Mouse (Mus musculus): ENCODE data around the gene Kdm2a. TPM values are rescaled to one million over a fixed set of nuclear protein-coding genes. Genes with fewer than 3 reads are reported as not detected.
A peak's percentile ranks its signal among the peaks of the same experiment; 100 is the strongest.

Gene Kdm2a
- polyA plus RNA-seq, 1 experiment = 9.4 TPM

DNA sequence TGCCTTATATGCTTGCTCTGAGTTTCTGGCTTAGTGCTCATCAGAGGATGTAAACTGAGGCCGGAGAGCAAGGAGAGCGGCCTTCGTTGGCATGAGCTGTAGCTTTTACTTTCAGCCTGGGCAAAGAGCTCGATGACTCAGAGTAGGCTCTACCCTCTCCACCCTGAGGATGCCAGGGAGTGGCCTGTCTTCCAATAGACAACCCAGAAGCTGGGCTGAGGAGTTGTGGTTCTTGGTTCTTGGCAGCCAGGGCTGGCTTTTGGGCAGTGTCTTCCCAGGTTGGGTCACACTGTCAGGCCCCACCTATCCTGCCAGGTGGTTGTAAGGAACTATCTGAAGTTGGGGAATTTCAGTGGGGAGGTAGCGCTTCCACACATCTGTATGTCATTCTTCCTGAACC, 21.6 kb upstream of the Kdm2a start:
- H3K4me1 ChIP-seq = peaks cover 36% of the 10 kb centered on the region
- TF ChIP-seq FLI1 (IDR thresholded peaks at IDR 0.05; ENCODE audit: low read length) (no peak), GATA1 (IDR thresholded peaks at IDR 0.05; ENCODE audit: borderline replicate concordance, low read length) (no peak)
- H3K27me3 ChIP-seq (replicated peaks) = peaks cover 13% of the 10 kb centered on the region
- H3K4me3 ChIP-seq (replicated peaks) = no peak overlapping the region
- no peaks in the 10 kb centered on the region for H3K36me3 ChIP-seq (replicated peaks; ENCODE audit: low read length)
- peaks cover 3% of the 10 kb centered on the region; the same call in 1 of the 2 replicates for H3K9me3 ChIP-seq

GRCm38 (mm10) chr19:4417713-4418112, 19.6 kb upstream of the Kdm2a start:
- Histone ChIP-seq H3K36me3 (replicated peaks; ENCODE audit: low read length) (no peaks in the 10 kb centered on the region), H3K4me1 (peaks cover 36% of the 10 kb centered on the region), H3K9me3 (peaks cover 3% of the 10 kb centered on the region; the same call in 1 of the 2 replicates), H3K4me3 (replicated peaks) (no peak overlapping the region), H3K27me3 (replicated peaks) (peaks cover 8% of the 10 kb centered on the region)
- TF ChIP-seq GATA1 (IDR thresholded peaks at IDR 0.05; ENCODE audit: borderline replicate concordance, low read length) (no peak), FLI1 (IDR thresholded peaks at IDR 0.05; ENCODE audit: low read length) (no peak)

DNA sequence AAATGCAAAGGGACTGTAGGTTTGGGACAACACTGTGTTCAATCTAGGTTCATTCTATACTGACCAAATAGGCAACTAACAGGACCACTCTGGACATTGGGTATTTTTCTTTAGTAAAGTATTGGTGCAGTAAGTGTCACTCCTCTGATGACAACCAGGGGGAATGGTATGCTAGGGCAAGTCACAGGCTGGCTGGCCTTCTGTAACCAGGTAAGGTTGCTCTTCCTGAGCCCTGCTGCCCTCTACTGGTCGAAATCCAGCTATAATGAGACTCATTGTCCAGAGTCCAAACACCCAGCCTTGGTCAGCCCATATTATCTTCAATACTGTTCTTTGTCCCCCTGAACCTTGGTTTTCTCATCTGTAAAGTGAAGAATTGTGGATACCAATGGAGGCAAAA, 19.1 kb upstream of the Kdm2a start:
- H3K36me3 ChIP-seq (replicated peaks; ENCODE audit: low read length) = no peaks in the 10 kb centered on the region
- TF ChIP-seq GATA1 (IDR thresholded peaks at IDR 0.05; ENCODE audit: borderline replicate concordance, low read length) (no peak), FLI1 (IDR thresholded peaks at IDR 0.05; ENCODE audit: low read length) (no peak)

DNA sequence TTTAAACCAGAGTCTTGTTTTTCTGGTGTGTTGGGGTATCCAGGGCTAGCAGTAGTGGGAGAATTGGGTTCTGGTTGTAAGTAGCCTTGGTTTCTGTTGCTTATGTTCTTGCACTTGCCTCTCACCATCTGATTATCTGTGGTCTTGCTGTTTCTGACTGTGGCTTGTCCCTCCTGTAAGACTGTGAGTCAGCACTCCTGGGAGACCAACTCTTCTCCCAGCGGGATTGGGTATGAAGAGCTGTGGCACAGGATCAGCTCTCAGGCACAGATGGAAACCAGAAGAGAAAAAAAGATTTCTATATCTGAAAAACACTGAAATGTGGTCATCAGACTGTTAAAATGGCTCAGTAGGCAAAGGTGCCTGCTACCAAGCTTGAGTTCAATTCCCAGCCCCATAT, 16.5 kb upstream of the Kdm2a start:
- Histone ChIP-seq H3K9me3 (no peaks in the 10 kb centered on the region), H3K27me3 (replicated peaks) (no peaks in the 10 kb centered on the region), H3K36me3 (replicated peaks; ENCODE audit: low read length) (no peaks in the 10 kb centered on the region), H3K4me3 (replicated peaks) (no peak overlapping the region), H3K4me1 (peaks cover 37% of the 10 kb centered on the region)
- no peak for TF ChIP-seq GATA1 (IDR thresholded peaks at IDR 0.05; ENCODE audit: borderline replicate concordance, low read length)
- no peak for TF ChIP-seq FLI1 (IDR thresholded peaks at IDR 0.05; ENCODE audit: low read length)

More for the DNA sequence above, 19.1 kb upstream of the Kdm2a start:
- no peak overlapping the region for H3K4me3 ChIP-seq (replicated peaks)
- H3K4me1 ChIP-seq = peaks cover 39% of the 10 kb centered on the region
- H3K27me3 ChIP-seq (replicated peaks) = peaks cover 8% of the 10 kb centered on the region
- H3K9me3 ChIP-seq = peaks cover 3% of the 10 kb centered on the region; the same call in 1 of the 2 replicates

- TF ChIP-seq GATA1 (IDR thresholded peaks at IDR 0.05; ENCODE audit: borderline replicate concordance, low read length) (no peak), FLI1 (IDR thresholded peaks at IDR 0.05; ENCODE audit: low read length) (no peak)
- Histone ChIP-seq H3K9me3 (no peaks in the 10 kb centered on the region), H3K4me1 (peaks cover 50% of the 10 kb centered on the region), H3K4me3 (replicated peaks) (no peak overlapping the region), H3K27me3 (replicated peaks) (no peaks in the 10 kb centered on the region), H3K36me3 (replicated peaks; ENCODE audit: low read length) (no peaks in the 10 kb centered on the region)
Measured at GRCm38 (mm10) chr19:4409062-4409461, 11.0 kb upstream of the Kdm2a start.

- Histone ChIP-seq H3K36me3 (replicated peaks; ENCODE audit: low read length) (no peaks in the 10 kb centered on the region), H3K4me3 (replicated peaks) (no peak overlapping the region), H3K27me3 (replicated peaks) (no peaks in the 10 kb centered on the region), H3K4me1 (peaks cover 38% of the 10 kb centered on the region), H3K9me3 (no peaks in the 10 kb centered on the region)
- TF ChIP-seq GATA1 (IDR thresholded peaks at IDR 0.05; ENCODE audit: borderline replicate concordance, low read length) (no peak), FLI1 (IDR thresholded peaks at IDR 0.05; ENCODE audit: low read length) (no peak)
Measured at GRCm38 (mm10) chr19:4404840-4405239, 6.8 kb upstream of the Kdm2a start.

GRCm38 (mm10) chr19:4398959-4399358, 874 bp upstream of the Kdm2a start:
- no peaks in the 10 kb centered on the region for H3K27me3 ChIP-seq (replicated peaks)
- H3K4me1 ChIP-seq = peaks cover 20% of the 10 kb centered on the region
- no peaks in the 10 kb centered on the region for H3K9me3 ChIP-seq
- H3K4me3 ChIP-seq (replicated peaks) = no peak overlapping the region
- TF ChIP-seq GATA1 (IDR thresholded peaks at IDR 0.05; ENCODE audit: borderline replicate concordance, low read length) (no peak), FLI1 (IDR thresholded peaks at IDR 0.05; ENCODE audit: low read length) (no peak)
- H3K36me3 ChIP-seq (replicated peaks; ENCODE audit: low read length) = peaks cover 3% of the 10 kb centered on the region

- H3K4me3 ChIP-seq (replicated peaks) = no peak overlapping the region
- peaks cover 7% of the 10 kb centered on the region for H3K36me3 ChIP-seq (replicated peaks; ENCODE audit: low read length)
- H3K9me3 ChIP-seq = no peaks in the 10 kb centered on the region
- no peaks in the 10 kb centered on the region for H3K27me3 ChIP-seq (replicated peaks)
- TF ChIP-seq FLI1 (IDR thresholded peaks at IDR 0.05; ENCODE audit: low read length) = no peak
- TF ChIP-seq GATA1 (IDR thresholded peaks at IDR 0.05; ENCODE audit: borderline replicate concordance, low read length) = no peak
- H3K4me1 ChIP-seq = peaks cover 22% of the 10 kb centered on the region
Measured at GRCm38 (mm10) chr19:4398630-4398948, 504 bp upstream of the Kdm2a start.

DNA sequence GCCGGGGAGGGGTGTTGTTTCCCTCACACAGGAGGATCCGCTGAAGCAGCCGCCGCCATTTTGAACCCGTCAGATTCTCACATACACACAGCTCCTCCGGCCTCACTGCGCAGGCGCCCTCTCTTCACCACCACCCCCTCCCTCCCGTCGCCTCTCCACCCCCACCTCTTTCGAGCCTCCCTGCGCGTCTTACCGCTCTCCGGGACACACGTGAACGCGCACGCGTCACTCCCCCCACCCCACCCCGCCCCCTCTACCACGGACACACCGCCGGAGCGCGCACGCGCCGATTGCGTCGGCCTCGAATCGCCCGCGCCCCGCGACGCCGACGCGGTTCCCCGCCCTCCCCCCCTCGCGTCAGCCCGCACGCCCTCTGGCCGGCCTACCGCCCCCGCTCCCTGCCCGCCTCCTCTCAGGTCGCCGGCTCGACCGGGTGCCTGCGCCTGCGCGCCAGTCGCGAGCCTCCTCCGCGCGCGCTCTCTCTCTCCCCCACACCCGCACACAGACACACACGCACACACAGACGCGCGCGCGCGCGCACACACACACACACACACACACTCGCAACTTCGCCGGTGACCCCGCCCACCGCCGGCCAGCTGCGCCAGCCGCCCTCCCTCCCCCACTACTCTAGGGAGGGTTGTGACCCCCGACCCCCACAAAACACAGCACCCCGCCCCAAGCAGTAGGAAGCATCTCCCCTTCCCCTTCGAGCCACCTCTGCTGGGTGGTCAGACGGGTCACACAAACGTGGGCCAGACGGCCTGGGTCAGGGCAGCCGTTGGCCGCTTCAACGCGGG, 887 bp downstream of the Kdm2a start:
- TF ChIP-seq GATA1 (IDR thresholded peaks at IDR 0.05; ENCODE audit: borderline replicate concordance, low read length) = no peak
- TF ChIP-seq FLI1 (IDR thresholded peaks at IDR 0.05; ENCODE audit: low read length) = no peak
- H3K27me3 ChIP-seq (replicated peaks) = no peaks in the 10 kb centered on the region
- peak overlapping the region; percentile 93 for H3K4me3 ChIP-seq (replicated peaks)

DNA sequence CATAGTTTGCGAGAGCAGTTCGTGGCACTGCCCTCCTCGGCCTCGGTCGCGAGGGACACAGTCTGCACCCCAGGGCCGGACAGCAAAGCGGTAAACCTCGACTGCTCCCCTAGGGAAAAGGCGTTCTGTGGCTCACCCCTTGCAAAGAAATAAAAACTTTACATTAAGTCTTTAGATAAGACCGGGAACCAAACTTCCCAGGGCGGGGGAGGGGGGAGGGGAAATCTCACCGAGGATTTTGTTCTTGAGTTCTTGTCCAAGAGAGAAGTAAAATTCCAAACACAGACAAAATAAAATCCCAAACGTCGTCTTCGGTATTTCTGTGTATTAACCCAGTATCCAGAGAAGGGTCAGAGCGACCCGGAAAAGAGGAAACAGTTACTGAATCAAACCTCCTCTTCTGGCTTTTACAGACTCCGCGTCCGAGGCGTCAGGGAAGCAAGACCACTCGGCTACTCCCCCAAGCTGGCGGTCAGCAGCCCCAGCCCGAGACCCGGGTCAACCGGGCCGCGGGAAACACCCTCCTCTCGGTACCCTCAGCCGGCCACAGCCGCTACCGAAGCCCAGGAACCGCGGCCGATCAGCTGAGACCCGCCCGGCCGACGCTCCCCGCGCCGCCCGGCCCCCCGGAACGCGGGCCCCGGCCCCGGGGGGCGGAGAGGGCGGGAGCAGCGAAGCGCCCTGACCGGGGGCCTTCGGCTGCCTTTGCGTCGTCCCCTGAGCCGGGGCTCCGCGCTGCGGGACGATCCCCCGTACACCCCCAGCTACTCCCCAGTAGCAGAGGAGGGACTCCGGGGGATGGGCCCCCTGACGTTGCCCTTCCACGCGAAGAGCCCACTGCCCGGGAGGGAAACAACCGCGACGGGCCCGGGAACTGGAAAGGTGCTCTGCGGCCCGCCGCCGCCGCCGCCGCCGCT, 1.7 kb downstream of the Kdm2a start:
- H3K27me3 ChIP-seq (replicated peaks) = no peaks in the 10 kb centered on the region
- H3K4me1 ChIP-seq = peaks cover 29% of the 10 kb centered on the region
- H3K36me3 ChIP-seq (replicated peaks; ENCODE audit: low read length) = peaks cover 27% of the 10 kb centered on the region
- H3K4me3 ChIP-seq (replicated peaks) = peak overlapping the region; percentile 93
- H3K9me3 ChIP-seq = no peaks in the 10 kb centered on the region
- TF ChIP-seq FLI1 (IDR thresholded peaks at IDR 0.05; ENCODE audit: low read length) = no peak
- TF ChIP-seq GATA1 (IDR thresholded peaks at IDR 0.05; ENCODE audit: borderline replicate concordance, low read length) = no peak

More for the DNA sequence above, 887 bp downstream of the Kdm2a start:
- H3K36me3 ChIP-seq (replicated peaks; ENCODE audit: low read length) = peaks cover 19% of the 10 kb centered on the region
- H3K4me1 ChIP-seq = peaks cover 29% of the 10 kb centered on the region
- H3K9me3 ChIP-seq = no peaks in the 10 kb centered on the region

Data from megakaryocyte, embryonic 14.5 days (primary cell).